Mouse (Mus musculus): ENCODE results near the gene Kcnc3. TPM values are rescaled to one million over a fixed set of nuclear protein-coding genes. Genes with fewer than 3 reads are reported as not detected.

Kcnc3 gene
- total RNA-seq, 2 experiments from 2014 or later: 184 to 186 TPM

DNA sequence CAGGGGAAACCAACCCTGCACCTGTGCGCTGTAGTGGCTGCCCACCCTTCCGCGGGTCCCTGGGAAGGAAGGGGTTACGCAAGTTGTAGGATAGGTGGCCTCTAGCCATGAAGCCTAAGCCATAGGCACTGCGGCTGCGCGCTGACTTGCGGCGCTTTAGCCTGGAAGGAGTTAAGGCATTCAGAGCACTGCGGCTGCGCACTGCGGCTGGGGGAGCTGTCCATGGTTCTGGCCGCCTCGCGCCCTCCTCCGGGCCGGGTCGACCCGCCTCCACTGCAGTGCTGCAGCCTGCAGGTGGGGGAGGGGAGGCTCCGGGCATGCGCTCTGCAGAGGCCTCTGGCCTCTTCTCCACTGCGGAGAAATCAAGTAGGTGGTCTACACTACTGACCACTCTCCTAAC is 3.3 kb downstream of the Kcnc3 start:
- peak; percentile 88 for DNase-seq (ENCODE audit: low spot score in 2 of 2)
- TF ChIP-seq CTCF (conservative IDR thresholded peaks at IDR 0.05): peak; percentile 12
- H3K27ac ChIP-seq: peak overlapping the region; percentile 99
- peak overlapping the region; percentile 78 for H3K4me3 ChIP-seq

DNA sequence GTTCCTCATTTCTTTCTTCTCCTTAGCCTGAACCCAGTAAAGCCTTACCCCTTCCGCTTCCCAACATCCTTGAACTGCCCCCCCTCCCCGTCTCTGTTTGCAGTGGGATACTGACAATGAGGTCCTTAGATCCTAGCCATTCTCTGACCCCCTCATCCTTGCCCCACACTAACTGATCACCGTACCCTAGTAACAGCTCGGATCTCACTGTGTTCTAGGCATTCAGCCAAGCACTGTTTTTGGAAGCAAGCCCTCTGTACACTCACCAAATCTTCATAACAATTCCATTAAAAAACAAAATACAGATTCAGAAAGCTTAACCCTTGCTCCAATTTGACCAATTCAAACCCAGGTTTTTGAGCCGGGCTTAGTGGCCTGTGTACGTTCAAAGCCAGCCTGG is 3.8 kb downstream of the Kcnc3 start:
- H3K27ac ChIP-seq: peak overlapping the region; percentile 99
- DNase-seq (ENCODE audit: low spot score in 2 of 2): peak; percentile 79 to 81
- peak overlapping the region; percentile 78 for H3K4me3 ChIP-seq
- no peak for TF ChIP-seq CTCF (conservative IDR thresholded peaks at IDR 0.05)

DNA sequence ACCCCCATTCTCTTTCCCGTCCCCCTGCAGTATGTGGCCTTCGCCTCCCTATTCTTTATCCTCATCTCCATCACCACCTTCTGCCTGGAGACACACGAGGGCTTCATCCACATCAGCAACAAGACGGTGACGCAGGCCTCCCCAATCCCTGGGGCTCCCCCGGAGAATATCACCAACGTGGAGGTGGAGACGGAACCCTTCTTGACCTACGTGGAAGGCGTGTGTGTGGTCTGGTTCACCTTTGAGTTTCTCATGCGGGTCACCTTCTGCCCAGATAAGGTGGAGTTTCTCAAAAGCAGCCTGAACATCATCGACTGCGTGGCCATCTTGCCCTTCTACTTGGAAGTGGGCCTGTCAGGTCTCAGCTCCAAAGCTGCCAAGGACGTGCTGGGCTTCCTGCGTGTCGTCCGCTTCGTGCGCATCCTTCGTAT is 4.7 kb downstream of the Kcnc3 start:
- DNase-seq (ENCODE audit: low spot score in 2 of 2): no peak
- TF ChIP-seq CTCF (conservative IDR thresholded peaks at IDR 0.05): no peak
- peak overlapping the region; percentile 99 for H3K27ac ChIP-seq
- H3K4me3 ChIP-seq: peak overlapping the region; percentile 78; the same call in 1 of the 2 replicates

DNA sequence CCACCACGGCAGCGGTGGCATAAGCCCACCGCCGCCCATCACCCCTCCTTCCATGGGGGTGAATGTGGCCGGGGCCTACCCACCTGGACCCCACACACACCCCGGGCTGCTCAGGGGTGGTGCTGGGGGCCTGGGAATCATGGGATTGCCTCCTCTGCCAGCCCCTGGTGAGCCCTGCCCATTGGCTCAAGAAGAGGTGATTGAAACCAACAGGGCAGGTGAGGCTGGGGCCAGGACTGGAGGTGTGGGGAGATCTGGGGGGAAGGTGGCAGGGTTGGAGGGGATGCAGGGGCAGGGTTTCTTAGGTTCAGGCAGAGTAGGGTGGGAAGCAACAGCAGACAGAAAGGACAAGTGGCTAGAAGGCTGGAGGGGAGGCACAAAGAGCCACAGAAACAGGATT is 5.6 kb downstream of the Kcnc3 start:
- DNase-seq (ENCODE audit: low spot score in 2 of 2): no peak
- no peak for TF ChIP-seq CTCF (conservative IDR thresholded peaks at IDR 0.05)
- peak overlapping the region; percentile 99 for H3K27ac ChIP-seq

DNA sequence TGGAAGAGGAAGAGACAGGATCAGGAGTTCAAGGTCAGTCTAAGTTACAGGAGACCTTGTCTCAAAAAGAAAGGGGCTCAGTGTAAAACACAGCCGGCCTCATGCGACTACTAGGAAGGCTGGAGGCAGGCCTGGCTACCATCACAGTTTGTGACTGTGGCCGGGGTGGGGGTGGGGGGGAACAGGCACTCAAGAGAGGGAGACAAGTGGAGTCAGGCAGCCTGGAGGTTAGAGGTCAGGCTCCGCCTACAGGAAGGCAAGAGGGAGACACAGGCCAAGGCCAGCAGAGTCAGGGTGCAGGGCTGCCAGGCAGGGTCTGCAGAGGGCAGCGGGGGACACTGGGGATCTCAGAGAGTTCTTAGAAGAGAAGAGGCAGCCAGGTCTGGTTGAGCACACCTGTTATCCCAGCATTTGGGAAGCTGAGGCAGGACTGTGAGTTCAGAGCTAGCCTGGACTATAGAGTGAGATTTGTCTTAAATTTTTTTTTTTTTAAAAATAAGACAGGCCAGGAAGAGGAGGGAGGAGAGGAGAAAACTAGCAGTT is 6.6 kb downstream of the Kcnc3 start:
- Histone ChIP-seq H3K4me3 (0 out of 2 replicates have a peak overlapping the region, but pooled peaks have one; percentile 9), H3K27ac (peak overlapping the region; percentile 68)
- TF ChIP-seq CTCF (conservative IDR thresholded peaks at IDR 0.05): no peak
- DNase-seq (ENCODE audit: low spot score in 2 of 2): no peak

More for the DNA sequence above, 5.6 kb downstream of the Kcnc3 start:
- peak overlapping the region; percentile 17; the same call in 1 of the 2 replicates for H3K4me3 ChIP-seq

DNA sequence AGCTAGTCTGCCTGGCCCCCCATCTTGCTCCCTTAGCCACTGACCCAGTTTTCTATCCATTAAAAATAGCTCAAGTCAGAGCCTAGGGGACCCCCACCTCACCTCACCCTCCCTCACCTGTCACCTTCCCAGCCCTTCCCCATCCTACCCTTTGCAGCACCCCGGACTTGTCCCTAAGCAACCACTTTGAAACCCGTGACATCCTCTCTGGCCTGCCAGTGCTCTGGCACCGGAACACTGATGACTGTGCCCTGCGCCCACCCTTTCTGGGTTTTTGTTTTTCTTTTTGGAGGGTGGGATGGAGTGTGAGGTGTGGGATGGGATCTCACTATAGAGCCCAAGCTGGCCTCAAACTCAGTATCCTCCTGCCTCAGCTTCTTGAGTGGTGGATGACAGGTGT is 7.2 kb downstream of the Kcnc3 start:
- no peak for DNase-seq (ENCODE audit: low spot score in 2 of 2)
- Histone ChIP-seq H3K4me3 (no peak overlapping the region), H3K27ac (peak overlapping the region; percentile 68)
- TF ChIP-seq CTCF (conservative IDR thresholded peaks at IDR 0.05): no peak

DNA sequence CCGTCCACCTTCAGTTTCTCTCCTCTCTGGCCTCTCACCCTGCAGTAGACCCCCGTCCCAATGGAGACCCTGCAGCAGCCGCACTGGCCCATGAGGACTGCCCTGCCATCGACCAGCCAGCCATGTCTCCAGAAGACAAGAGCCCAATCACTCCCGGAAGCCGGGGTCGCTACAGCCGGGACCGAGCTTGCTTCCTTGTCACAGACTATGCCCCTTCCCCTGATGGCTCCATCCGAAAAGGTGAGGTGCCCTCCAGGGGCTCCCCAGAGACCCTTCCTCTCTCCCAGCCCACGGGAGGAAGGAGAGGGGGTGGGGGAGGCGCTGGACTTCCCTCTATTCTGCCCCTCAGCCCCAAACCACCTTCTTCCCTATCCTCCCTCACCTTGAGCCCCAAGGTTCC is 7.9 kb downstream of the Kcnc3 start:
- Histone ChIP-seq H3K27ac (peak overlapping the region; percentile 43; the same call in 1 of the 2 replicates), H3K4me3 (no peak overlapping the region)
- DNase-seq (ENCODE audit: low spot score in 2 of 2): no peak
- no peak for TF ChIP-seq CTCF (conservative IDR thresholded peaks at IDR 0.05)

DNA sequence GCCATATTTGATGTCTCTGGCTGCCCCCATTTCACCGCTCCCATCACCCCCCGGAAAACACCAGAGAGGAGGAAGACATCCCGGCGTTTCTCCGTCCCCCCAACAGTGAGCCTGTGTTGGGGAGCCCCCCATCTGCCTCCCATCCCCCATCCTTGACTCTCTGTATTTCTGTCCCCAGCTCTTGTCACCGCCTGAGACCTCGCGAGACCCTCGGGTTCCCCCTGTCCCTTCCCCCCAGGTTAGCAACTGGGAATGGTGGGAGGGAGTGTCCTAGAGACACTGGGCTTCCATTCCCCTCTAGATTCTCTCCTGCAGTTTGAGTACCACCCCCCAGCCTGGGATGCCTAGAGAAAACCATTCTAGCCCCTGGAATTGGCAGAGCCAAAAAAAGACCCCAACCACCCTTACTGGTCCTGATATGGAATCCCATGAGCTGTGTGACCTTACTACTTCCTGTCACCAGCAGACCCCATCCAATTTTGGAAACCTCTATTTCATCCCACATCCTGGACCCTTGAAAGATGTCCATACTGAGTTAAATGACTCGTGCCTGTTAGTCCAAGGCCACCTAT is 10.3 kb downstream of the Kcnc3 start:
- no peak for TF ChIP-seq CTCF (conservative IDR thresholded peaks at IDR 0.05)
- Histone ChIP-seq H3K27ac (peak overlapping the region; percentile 91), H3K4me3 (no peak overlapping the region)
- DNase-seq (ENCODE audit: low spot score in 2 of 2): no peak

DNA sequence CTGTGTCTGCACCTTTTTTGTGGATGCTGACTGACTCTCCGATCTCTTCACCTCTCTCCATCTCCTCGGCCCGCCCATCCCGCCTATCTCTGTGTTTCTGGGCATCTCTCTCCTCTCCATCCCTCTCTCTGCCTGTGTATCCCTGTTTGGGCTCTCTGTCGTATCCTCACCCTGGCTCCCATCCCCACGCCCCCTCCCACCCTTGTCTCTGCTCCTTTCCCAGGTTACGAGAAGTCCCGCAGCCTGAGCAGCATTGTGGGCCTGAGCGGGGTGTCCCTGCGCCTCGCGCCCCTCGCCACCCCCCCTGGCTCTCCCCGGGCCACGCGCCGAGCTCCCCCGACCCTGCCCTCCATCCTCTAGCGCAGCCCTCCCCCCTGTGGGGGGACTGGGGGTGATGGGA is 11.2 kb downstream of the Kcnc3 start:
- DNase-seq (ENCODE audit: low spot score in 2 of 2): no peak
- Histone ChIP-seq H3K4me3 (no peak overlapping the region; the same call in 1 of the 2 replicates), H3K27ac (peak overlapping the region; percentile 91)
- TF ChIP-seq CTCF (conservative IDR thresholded peaks at IDR 0.05): no peak

DNA sequence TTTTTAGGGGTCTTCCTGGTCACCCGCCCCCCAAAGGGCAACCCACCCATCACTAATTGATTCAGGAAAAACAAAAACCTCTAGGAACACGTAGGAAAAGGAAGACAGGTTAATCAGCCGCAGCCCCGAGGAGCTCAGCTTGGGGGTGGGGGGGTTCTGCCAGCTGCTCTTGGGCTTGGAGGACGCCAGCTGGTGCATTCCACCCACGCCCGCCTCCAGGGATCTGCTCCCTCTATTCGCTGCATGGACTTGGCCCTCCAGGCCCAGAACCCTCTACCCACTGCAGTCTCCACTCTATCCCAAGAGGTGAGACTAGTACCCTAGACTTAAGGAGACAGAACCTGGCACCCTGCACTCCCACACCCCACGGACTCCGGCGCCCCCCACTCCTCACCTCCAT is 12.0 kb downstream of the Kcnc3 start:
- TF ChIP-seq CTCF (conservative IDR thresholded peaks at IDR 0.05): no peak

DNA sequence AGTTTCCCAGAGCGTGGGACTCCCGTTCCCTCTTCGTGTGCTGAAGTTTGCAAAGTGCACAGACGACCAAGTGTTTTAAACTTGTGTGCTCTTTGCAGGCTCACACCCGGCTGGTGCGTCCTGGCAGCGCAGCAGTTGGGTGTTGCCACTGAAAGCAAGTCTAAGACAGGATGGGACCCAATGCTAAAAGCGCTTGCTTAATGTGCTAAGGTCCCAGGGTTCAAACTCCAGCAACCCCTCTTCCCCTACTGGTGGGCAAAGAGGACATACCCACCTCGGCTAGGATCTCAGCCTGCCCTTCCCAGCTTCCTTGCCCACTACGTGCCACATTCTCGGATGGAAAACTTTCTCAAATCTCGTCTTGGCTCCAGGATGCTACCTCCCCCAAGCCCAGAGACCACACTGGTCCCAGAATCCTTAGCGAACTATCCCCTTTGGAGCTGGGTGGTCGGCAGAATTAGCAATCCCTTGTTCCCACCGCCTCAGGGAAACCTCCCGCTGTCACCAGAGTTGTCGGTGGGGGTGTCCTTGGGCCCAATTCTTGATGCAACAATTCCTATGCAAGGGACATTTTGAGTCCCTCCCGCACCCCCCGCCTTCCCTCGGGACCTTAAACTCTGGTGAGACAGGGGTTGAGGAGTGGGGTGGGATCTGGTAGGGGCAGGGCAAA is 12.9 kb downstream of the Kcnc3 start:
- no peak for DNase-seq (ENCODE audit: low spot score in 2 of 2)
- peak overlapping the region; percentile 91 for H3K27ac ChIP-seq
- no peak for TF ChIP-seq CTCF (conservative IDR thresholded peaks at IDR 0.05)
- H3K4me3 ChIP-seq: no peak overlapping the region

More for the DNA sequence above, 12.0 kb downstream of the Kcnc3 start:
- peak overlapping the region; percentile 91 for H3K27ac ChIP-seq
- peak; percentile 82 to 86 for DNase-seq (ENCODE audit: low spot score in 2 of 2)
- H3K4me3 ChIP-seq: peak overlapping the region; percentile 26; the same call in 1 of the 2 replicates

DNA sequence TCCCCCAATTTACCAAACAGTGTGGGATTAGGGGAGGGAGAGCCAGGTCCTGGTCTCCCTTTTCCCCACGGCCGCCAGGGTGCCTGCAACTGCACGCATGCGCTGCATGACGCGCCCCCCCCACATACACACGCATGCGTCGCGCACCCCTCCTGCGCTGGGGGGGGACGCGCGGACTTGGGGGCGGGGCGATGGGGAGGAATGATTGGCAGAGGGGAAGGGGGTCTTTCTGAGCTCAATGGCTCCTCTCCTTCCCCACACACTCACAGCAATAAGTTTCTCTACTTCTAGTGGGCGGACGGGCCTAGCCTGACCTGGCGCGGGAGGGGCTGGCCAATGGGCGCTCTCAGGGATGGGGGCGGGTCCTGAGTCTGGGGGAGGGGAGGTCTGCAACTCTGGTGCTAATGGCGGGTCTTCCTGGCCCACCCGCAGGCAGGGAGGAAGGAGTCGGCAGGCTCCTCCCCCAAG is 13.7 kb downstream of the Kcnc3 start:
- peak; percentile 69 to 70 for DNase-seq (ENCODE audit: low spot score in 2 of 2)
- Histone ChIP-seq H3K4me3 (no peak overlapping the region), H3K27ac (peak overlapping the region; percentile 91)
- TF ChIP-seq CTCF (conservative IDR thresholded peaks at IDR 0.05): peak; percentile 65

DNA sequence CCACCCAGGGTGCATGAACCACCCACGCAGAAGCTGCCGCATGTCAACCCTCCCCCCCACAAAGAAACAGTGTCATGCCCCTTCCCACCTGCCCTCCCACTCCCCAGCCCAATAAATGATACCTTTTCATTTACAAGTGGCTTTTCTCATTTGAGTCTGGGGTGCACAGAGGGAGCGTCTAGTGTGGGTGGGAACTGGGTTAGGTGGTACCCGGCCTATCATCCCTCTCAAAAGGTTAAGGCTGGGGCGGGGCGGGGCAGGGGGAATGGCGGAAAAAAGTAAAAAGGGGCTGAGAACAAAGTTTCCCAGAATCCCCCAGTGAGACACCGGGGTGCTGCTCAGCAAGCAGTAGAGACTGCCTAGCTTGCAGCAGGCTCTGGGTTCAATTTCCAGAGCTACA is 14.2 kb downstream of the Kcnc3 start:
- no peak for DNase-seq (ENCODE audit: low spot score in 2 of 2)
- no peak for TF ChIP-seq CTCF (conservative IDR thresholded peaks at IDR 0.05)
- Histone ChIP-seq H3K27ac (peak overlapping the region; percentile 91), H3K4me3 (no peak overlapping the region)

All from layer of hippocampus, adult 2 months (tissue).